Mouse (Mus musculus): ENCODE measurements around the gene Yipf3. TPM values are rescaled to one million over a fixed set of nuclear protein-coding genes. Genes with fewer than 3 reads are reported as not detected.

Gene Yipf3
- total and polyA plus RNA-seq, 3 experiments = 15.8 to 52.6 (median 32.5) TPM

DNA sequence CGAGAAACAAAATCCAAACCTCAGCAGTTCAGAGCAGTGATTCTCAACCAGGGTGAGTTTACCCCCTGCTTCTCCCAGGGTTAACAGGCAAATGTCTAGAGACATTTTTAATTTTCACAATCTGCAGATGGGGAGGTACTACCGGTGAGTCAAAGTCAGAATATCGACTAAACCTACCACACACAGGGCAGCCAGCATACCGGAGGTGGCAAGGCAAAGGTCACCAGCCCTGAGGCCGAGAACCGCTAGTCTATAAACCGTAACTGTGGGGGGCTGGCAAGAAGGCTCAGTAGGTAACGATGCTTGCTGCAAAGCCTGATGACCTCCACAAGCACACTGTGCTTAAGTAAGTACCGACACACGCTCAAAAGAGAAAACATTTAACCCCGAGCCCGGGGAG, 17.6 kb downstream of the Yipf3 start:
- TF ChIP-seq JUND (conservative IDR thresholded peaks at IDR 0.05; ENCODE audit: low read depth, low read length) = no peak
- TF ChIP-seq BHLHE40 (IDR thresholded peaks at IDR 0.05; ENCODE audit: low read depth, low read length) = no peak
- no peak for TF ChIP-seq POLR2A (IDR thresholded peaks at IDR 0.05; ENCODE audit: low read depth, low read length)
- no peak for TF ChIP-seq MAFK (IDR thresholded peaks at IDR 0.05; ENCODE audit: insufficient replicate concordance, low read length)
- no peak for TF ChIP-seq RAD21 (IDR thresholded peaks at IDR 0.05; ENCODE audit: low read depth, low read length)
- no peak for TF ChIP-seq TCF12 (IDR thresholded peaks at IDR 0.05; ENCODE audit: low read depth, low read length)
- no peak for TF ChIP-seq USF1 (IDR thresholded peaks at IDR 0.05; ENCODE audit: low read depth, low read length)
- TF ChIP-seq MYC (IDR thresholded peaks at IDR 0.05; ENCODE audit: low read depth, low read length) = no peak
- TF ChIP-seq EP300 (IDR thresholded peaks at IDR 0.05; ENCODE audit: low read length) = no peak
- no peak for TF ChIP-seq ELF1 (IDR thresholded peaks at IDR 0.05; ENCODE audit: low read depth, low read length)
- TF ChIP-seq NELFE (IDR thresholded peaks at IDR 0.05; ENCODE audit: low read depth, low read length) = no peak
- TF ChIP-seq MAX (IDR thresholded peaks at IDR 0.05; ENCODE audit: low read length) = no peak
- Histone ChIP-seq H3K4me3 (replicated peaks in 1 of 3; ENCODE audit: low read depth in 2 of 3, low read length in 2 of 3, poor library complexity in 1 of 3) (no peak overlapping the region), H3K9me3 (replicated peaks; ENCODE audit: low read length) (no peaks in the 10 kb centered on the region), H3K4me1 (ENCODE audit: control insufficient read depth in 1 of 2, insufficient read depth in 2 of 2) (peaks cover 0 to 2% of the 10 kb centered on the region in 2 experiments; a peak in 1 of 4 replicates), H3K4me2 (ENCODE audit: insufficient read depth, low read depth, poor library complexity, severe bottlenecking) (no peak overlapping the region), H3K9ac (ENCODE audit: insufficient read depth, low read depth) (no peak overlapping the region), H3K27me3 (replicated peaks) (no peaks in the 10 kb centered on the region), H3K27ac (ENCODE audit: insufficient read depth, low read depth) (no peak overlapping the region), H3K36me3 (replicated peaks in 1 of 2; ENCODE audit: control insufficient read depth in 1 of 2, insufficient read depth in 1 of 2, low read length in 1 of 2) (peaks cover 69 to 99% of the 10 kb centered on the region in 2 experiments), H3K79me2 (replicated peaks; ENCODE audit: control insufficient read depth, extremely low read depth, insufficient read depth, poor library complexity, severe bottlenecking) (no peaks in the 10 kb centered on the region)
- in situ Hi-C loops (cut with MboI; ENCODE audit: low pct_ligation_motif_present, low pct_unique_long_range_greater_than_20kb, low sequenced_read_pairs) (loop anchor here (5.0 kb wide), 1 partner anchor 122 kb away; no protein-coding TSS in a partner anchor), dilution Hi-C loops (cut with MboI; ENCODE audit: extremely low pct_ligation_motif_present, extremely low pct_unique_long_range_greater_than_20kb, low sequenced_read_pairs) (no loop called here)
- DNase-seq (ENCODE audit: extremely low read depth) = no peak

DNA sequence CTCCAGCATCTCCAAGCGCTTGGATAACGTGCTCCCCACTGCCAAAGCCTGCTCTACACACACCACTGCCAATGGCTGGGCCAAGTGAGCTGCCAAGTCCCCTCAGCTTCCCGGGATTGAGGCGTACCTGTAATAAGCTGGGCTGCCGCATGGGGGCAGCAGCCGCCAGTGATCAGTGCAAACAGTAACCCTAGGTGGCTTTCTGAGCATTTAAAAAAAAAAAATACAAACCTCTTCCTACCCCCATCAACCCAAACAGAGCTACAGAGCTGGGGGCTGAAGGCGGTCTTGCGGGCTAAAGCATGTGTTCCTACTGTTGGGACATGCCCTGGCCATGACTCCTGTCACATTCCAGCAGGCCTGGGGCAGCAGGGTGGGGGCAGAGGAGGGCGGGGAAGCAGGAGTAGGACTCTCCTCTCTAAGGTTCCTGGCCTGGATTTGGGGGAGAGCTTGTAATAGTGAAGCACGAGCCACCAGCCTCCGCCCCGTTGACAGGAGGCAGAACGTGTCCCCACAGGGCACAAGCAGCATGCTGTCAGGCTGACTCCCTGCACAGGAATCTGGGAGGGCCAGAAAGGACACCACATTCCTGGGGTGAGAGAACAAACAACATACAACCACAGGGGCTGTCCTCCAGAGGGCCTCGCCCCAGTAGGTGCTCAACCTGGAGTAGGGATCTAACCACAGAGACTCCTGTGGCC, 18.2 kb downstream of the Yipf3 start:
- H3K27me3 ChIP-seq (replicated peaks) = no peaks in the 10 kb centered on the region
- in situ Hi-C loops (cut with MboI; ENCODE audit: low pct_ligation_motif_present, low pct_unique_long_range_greater_than_20kb, low sequenced_read_pairs) (loop anchor here (5.0 kb wide), 1 partner anchor 121 kb away; no protein-coding TSS in a partner anchor), dilution Hi-C loops (cut with MboI; ENCODE audit: extremely low pct_ligation_motif_present, extremely low pct_unique_long_range_greater_than_20kb, low sequenced_read_pairs) (no loop called here)
- DNase-seq (ENCODE audit: extremely low read depth) = peak; percentile 52
- H3K9me3 ChIP-seq (replicated peaks; ENCODE audit: low read length) = no peaks in the 10 kb centered on the region
- H3K4me3 ChIP-seq (replicated peaks in 1 of 3; ENCODE audit: low read depth in 2 of 3, low read length in 2 of 3, poor library complexity in 1 of 3) = no peak overlapping the region
- H3K9ac ChIP-seq (ENCODE audit: insufficient read depth, low read depth) = no peak overlapping the region
- H3K27ac ChIP-seq (ENCODE audit: insufficient read depth, low read depth) = no peak overlapping the region
- TF ChIP-seq ELF1 (IDR thresholded peaks at IDR 0.05; ENCODE audit: low read depth, low read length) = no peak
- peak; percentile 79 for TF ChIP-seq SMC3 (IDR thresholded peaks at IDR 0.05; ENCODE audit: low read depth, low read length)
- TF ChIP-seq MAZ (IDR thresholded peaks at IDR 0.05; ENCODE audit: low read depth, low read length) = no peak
- TF ChIP-seq BHLHE40 (IDR thresholded peaks at IDR 0.05; ENCODE audit: low read depth, low read length) = no peak
- peak; percentile 85 for TF ChIP-seq RAD21 (IDR thresholded peaks at IDR 0.05; ENCODE audit: low read depth, low read length)
- TF ChIP-seq ZNF384 (IDR thresholded peaks at IDR 0.05; ENCODE audit: low read depth, low read length) = peak; percentile 93
- TF ChIP-seq RCOR1 (conservative IDR thresholded peaks at IDR 0.05; ENCODE audit: low read depth, low read length) = no peak
- peak; percentile 45 to 92 for TF ChIP-seq CTCF (conservative IDR thresholded peaks at IDR 0.05 in 1 of 2, IDR thresholded peaks at IDR 0.05 in 1 of 2; ENCODE audit: low read depth in 2 of 2, low read length in 2 of 2)
- no peak overlapping the region for H3K4me2 ChIP-seq (ENCODE audit: insufficient read depth, low read depth, poor library complexity, severe bottlenecking)
- no peaks in the 10 kb centered on the region for H3K79me2 ChIP-seq (replicated peaks; ENCODE audit: control insufficient read depth, extremely low read depth, insufficient read depth, poor library complexity, severe bottlenecking)
- peaks cover 69 to 99% of the 10 kb centered on the region in 2 experiments for H3K36me3 ChIP-seq (replicated peaks in 1 of 2; ENCODE audit: control insufficient read depth in 1 of 2, insufficient read depth in 1 of 2, low read length in 1 of 2)
- H3K4me1 ChIP-seq (ENCODE audit: control insufficient read depth in 1 of 2, insufficient read depth in 2 of 2) = peaks cover 0 to 2% of the 10 kb centered on the region in 2 experiments; a peak in 1 of 4 replicates
